Comparison of ENCODE assay signal across 20 mouse cellular contexts in genomic region chr1:153252540-153253210, GRCm38 (mm10).
DNase-seq lines count a peak whose midpoint lies in the region; ATAC-seq and TF ChIP-seq lines count a peak whose summit lies in the region.
"Had no signal": no experiment of that assay in that cellular context is flagged by ENCODE, and none has a peak within 500 bp of the region (broad histone marks: within the 10 kb centered on the region; RNA-seq: fewer than 3 reads in every experiment).

No protein-coding gene starts in this region.

- H3K27ac ChIP-seq in gastrocnemius, adult 2 months = peak overlapping the region; percentile 82
- H3K27ac ChIP-seq in hindbrain, embryonic 10.5 days = no peak overlapping the region
- H3K27ac ChIP-seq in forebrain, embryonic 15.5 days (replicated peaks) = no peak overlapping the region
- H3K27ac ChIP-seq: embryonic facial prominence, embryonic 15.5 days; heart, embryonic 13.5 days; hindbrain, embryonic 14.5 days; liver, embryonic 15.5 days had no signal

- 91% methylated on average over 4 of the region's 4 CpGs for WGBS in hindbrain, embryonic 10.5 days
- WGBS in forebrain, embryonic 15.5 days = 85% methylated on average over 4 of the region's 4 CpGs

- no peak for TF ChIP-seq CTCF in gastrocnemius, adult 2 months (IDR thresholded peaks at IDR 0.05)

- no peaks in the 10 kb centered on the region for H3K4me1 ChIP-seq in hindbrain, embryonic 10.5 days (replicated peaks)
- H3K4me1 ChIP-seq in forebrain, embryonic 15.5 days = no peaks in the 10 kb centered on the region
- H3K4me1 ChIP-seq: embryonic facial prominence, embryonic 15.5 days; heart, embryonic 13.5 days; liver, embryonic 15.5 days had no signal

- H3K4me3 ChIP-seq in gastrocnemius, adult 2 months = no peak overlapping the region
- no peak overlapping the region for H3K4me3 ChIP-seq in hindbrain, embryonic 10.5 days
- no peak overlapping the region for H3K4me3 ChIP-seq in forebrain, embryonic 15.5 days
- H3K4me3 ChIP-seq: embryonic facial prominence, embryonic 15.5 days; heart, embryonic 13.5 days; liver, embryonic 15.5 days had no signal

- peaks cover 9% of the 10 kb centered on the region; the same call in 1 of the 2 replicates for H3K9me3 ChIP-seq in hindbrain, embryonic 10.5 days
- H3K9me3 ChIP-seq in forebrain, embryonic 15.5 days = 0 out of 2 replicates have a peak, but pooled peaks cover 5% of the 10 kb centered on the region
- H3K9me3 ChIP-seq: embryonic facial prominence, embryonic 15.5 days; liver, embryonic 15.5 days had no signal

- intact Hi-C loops in gastrocnemius, adult 2 months (cut with DNase I) = no loop called here
- intact Hi-C loops in gastrocnemius, postnatal 36 days (cut with DNase I) = no loop called here

- H3K9ac ChIP-seq in forebrain, embryonic 15.5 days (replicated peaks) = no peak overlapping the region
- H3K9ac ChIP-seq: embryonic facial prominence, embryonic 15.5 days; heart, embryonic 13.5 days; hindbrain, embryonic 14.5 days; liver, embryonic 15.5 days had no signal

- no peak overlapping the region for H3K4me2 ChIP-seq in forebrain, embryonic 15.5 days (replicated peaks)
- H3K4me2 ChIP-seq: embryonic facial prominence, embryonic 15.5 days; heart, embryonic 13.5 days; hindbrain, embryonic 14.5 days; liver, embryonic 15.5 days had no signal

- H3K36me3 ChIP-seq in hindbrain, embryonic 10.5 days = peaks cover 71% of the 10 kb centered on the region
- H3K36me3 ChIP-seq in forebrain, embryonic 15.5 days = peaks cover 20% of the 10 kb centered on the region

- H3K27me3 ChIP-seq in hindbrain, embryonic 10.5 days (ENCODE audit: insufficient read depth, poor library complexity, severe bottlenecking) = no peaks in the 10 kb centered on the region
- H3K27me3 ChIP-seq in forebrain, embryonic 15.5 days = no peaks in the 10 kb centered on the region
- H3K27me3 ChIP-seq: embryonic facial prominence, embryonic 15.5 days; heart, embryonic 13.5 days; liver, embryonic 15.5 days; Patski had no signal

- DNase-seq in gastrocnemius, adult 2 months = peak; percentile 50
- DNase-seq in gastrocnemius, postnatal 36 days = no peak
- peak; percentile 6 for DNase-seq in thymus, postnatal 0 days (ENCODE audit: low spot score)
- no peak for DNase-seq in thymus, postnatal 36 days
- DNase-seq in hindbrain, embryonic 10.5 days (ENCODE audit: low spot score) = no peak
- DNase-seq: adrenal gland, adult 8-10 months; B cell, adult 2 months; cerebellum, adult 11 months; gastrocnemius, postnatal 10 days; heart, adult 18-20 months; layer of hippocampus, postnatal 36 days; retina, postnatal 1 day; thymus, postnatal 25 days had no signal

- peak; percentile 52; the same call in 1 of the 2 replicates for ATAC-seq in megakaryocyte-erythroid progenitor cell, adult 5-6 weeks (replicated peaks; ENCODE audit: low FRiP score, low TSS enrichment, poor library complexity, severe bottlenecking)
- ATAC-seq in forebrain, embryonic 15.5 days (replicated peaks) = no peak
- ATAC-seq: Patski had no signal

Comparison
In these comparisons a context has a peak if more than half of its experiments do, and no peak if none do; other contexts are left out.
1. DNase-seq: peak in gastrocnemius, adult 2 months (single experiment) and thymus, postnatal 0 days (single experiment); none in gastrocnemius, postnatal 36 days (0 of 2), thymus, postnatal 36 days (0 of 2) and hindbrain, embryonic 10.5 days (single experiment).